Mouse (Mus musculus): Measurements from ENCODE around the gene Hyou1. TPM values are rescaled to one million over a fixed set of nuclear protein-coding genes. Genes with fewer than 3 reads are reported as not detected.
"Not testable (repeated sequence)": the region's sequence is repeated elsewhere in the genome, so short reads cannot be mapped to it uniquely, and the experiment has no call there.

The Hyou1 gene
- polyA plus RNA-seq, 1 experiment from 2014 or later = 22.0 TPM

GRCm38 (mm10) chr9:44357207-44357606 lies 22.1 kb upstream of the Hyou1 start:
- H3K9me3 ChIP-seq = no peaks in the 10 kb centered on the region
- no peak overlapping the region for H3K4me2 ChIP-seq (replicated peaks)
- peaks cover 73% of the 10 kb centered on the region for H3K36me3 ChIP-seq
- no peak for ATAC-seq (replicated peaks)
- WGBS = 69% methylated on average over 4 of the region's 4 CpGs
- H3K27me3 ChIP-seq = no peaks in the 10 kb centered on the region
- no peak overlapping the region for H3K9ac ChIP-seq (replicated peaks)
- peaks cover 13% of the 10 kb centered on the region for H3K4me1 ChIP-seq
- no peak overlapping the region for H3K27ac ChIP-seq (replicated peaks)
- H3K4me3 ChIP-seq = no peak overlapping the region

DNA sequence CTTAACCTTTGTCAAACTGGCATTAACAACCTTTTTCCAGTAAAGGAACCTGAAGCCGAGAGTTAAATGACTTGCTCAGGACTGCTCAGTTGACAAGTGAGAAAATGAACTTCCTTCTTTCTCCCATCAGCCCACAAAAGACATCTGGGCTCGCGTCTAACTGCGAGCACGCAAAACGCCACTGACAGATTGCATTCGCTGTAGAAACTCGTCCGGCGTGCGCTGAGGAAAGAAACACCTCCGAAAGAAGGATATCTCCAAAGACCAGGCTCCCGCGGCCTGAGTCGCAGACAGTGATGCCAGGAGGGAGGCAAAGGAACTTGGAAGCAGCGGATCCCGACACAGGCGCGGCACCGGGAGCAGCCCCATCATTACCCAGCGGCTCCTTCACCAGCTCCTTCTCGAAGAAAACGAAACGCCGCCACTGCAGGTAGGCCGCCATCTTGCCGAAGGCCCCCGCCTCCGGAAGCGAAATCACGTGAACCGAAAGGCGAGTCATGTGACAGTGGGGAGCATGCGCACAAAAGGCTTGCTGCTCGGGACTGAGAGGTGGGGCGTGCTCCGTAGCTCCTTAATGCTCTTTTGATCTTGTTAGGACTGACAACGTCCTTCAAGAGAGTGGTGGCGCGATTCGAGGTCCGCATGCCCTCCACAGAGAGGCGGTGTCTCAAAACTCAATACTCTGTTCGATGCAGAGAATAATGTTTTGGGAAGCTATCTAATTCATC lies 17.9 kb upstream of the Hyou1 start, which contains the start of gene Vps11:
TSS of gene Vps11 (minus strand) at position 481 of the 728 bp plus-strand sequence.
- Histone ChIP-seq H3K27ac (replicated peaks) (peak within 1 kb of the TSS; percentile 85), H3K4me1 (peaks cover 13% of the 10 kb centered on the region), H3K9me3 (no peaks in the 10 kb centered on the region), H3K9ac (replicated peaks) (peak within 1 kb of the TSS; percentile 92), H3K4me3 (peak within 1 kb of the TSS; percentile 90), H3K36me3 (peaks cover 32% of the 10 kb centered on the region), H3K4me2 (replicated peaks) (peak within 1 kb of the TSS; percentile 86), H3K27me3 (no peaks in the 10 kb centered on the region)
- 1% methylated on average over 44 of the region's 44 CpGs for WGBS
- peak; percentile 91 for ATAC-seq (replicated peaks)

DNA sequence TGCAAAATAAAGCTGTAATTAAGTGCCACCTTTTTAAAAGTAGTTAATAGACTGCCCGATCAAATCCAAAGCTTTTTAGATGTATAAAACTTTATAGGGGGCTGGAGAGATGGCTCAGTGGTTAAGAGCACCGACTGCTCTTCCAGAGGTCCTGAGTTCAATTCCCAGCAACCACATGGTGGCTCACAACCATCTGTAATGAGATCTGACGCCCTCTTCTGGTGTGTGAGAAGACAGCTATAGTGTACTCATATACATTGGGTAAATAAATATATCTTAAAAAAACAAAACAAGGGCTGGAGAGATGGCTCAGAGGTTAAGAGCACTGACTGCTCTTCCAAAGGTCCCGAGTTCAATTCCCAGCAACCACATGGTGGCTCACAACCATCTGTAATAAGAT lies 17.4 kb upstream of the Hyou1 start:
- ATAC-seq (replicated peaks) = 0 out of 2 replicates have a peak, but pooled peaks have one; percentile 19

GRCm38 (mm10) chr9:44364480-44364879 lies 14.8 kb upstream of the Hyou1 start:
- Histone ChIP-seq H3K4me1 (peaks cover 13% of the 10 kb centered on the region), H3K36me3 (peaks cover 5% of the 10 kb centered on the region), H3K4me2 (replicated peaks) (no peak overlapping the region), H3K27ac (replicated peaks) (no peak overlapping the region), H3K4me3 (no peak overlapping the region), H3K9me3 (no peaks in the 10 kb centered on the region), H3K9ac (replicated peaks) (no peak overlapping the region), H3K27me3 (no peaks in the 10 kb centered on the region)
- WGBS = 59% methylated on average over 3 of the region's 3 CpGs
- ATAC-seq (replicated peaks) = no peak

More for the DNA sequence above, 17.4 kb upstream of the Hyou1 start:
- peak overlapping the region; percentile 86 for H3K4me2 ChIP-seq (replicated peaks)
- peaks cover 13% of the 10 kb centered on the region for H3K4me1 ChIP-seq
- not testable (repeated sequence) for H3K27me3 ChIP-seq, H3K9me3 ChIP-seq
- 46% methylated on average over 4 of the region's 4 CpGs for WGBS
- H3K27ac ChIP-seq (replicated peaks) = peak overlapping the region; percentile 85
- peaks cover 26% of the 10 kb centered on the region for H3K36me3 ChIP-seq
- peak overlapping the region; percentile 92 for H3K9ac ChIP-seq (replicated peaks)
- peak overlapping the region; percentile 90 for H3K4me3 ChIP-seq

- ATAC-seq (replicated peaks) = no peak
- Histone ChIP-seq H3K4me2 (replicated peaks) (no peak overlapping the region), H3K4me3 (no peak overlapping the region)
Measured at GRCm38 (mm10) chr9:44373386-44373785, 5.9 kb upstream of the Hyou1 start.

GRCm38 (mm10) chr9:44376141-44376540 lies 3.1 kb upstream of the Hyou1 start:
- 87% methylated on average over 6 of the region's 6 CpGs for WGBS
- no peaks in the 10 kb centered on the region for H3K9me3 ChIP-seq
- no peaks in the 10 kb centered on the region for H3K27me3 ChIP-seq
- peaks cover 3% of the 10 kb centered on the region for H3K36me3 ChIP-seq
- no peak overlapping the region for H3K4me3 ChIP-seq
- H3K4me2 ChIP-seq (replicated peaks) = no peak overlapping the region
- ATAC-seq (replicated peaks) = no peak
- no peak overlapping the region for H3K27ac ChIP-seq (replicated peaks)
- H3K4me1 ChIP-seq = peaks cover 20% of the 10 kb centered on the region
- H3K9ac ChIP-seq (replicated peaks) = no peak overlapping the region

More at GRCm38 (mm10) chr9:44373386-44373785, 5.9 kb upstream of the Hyou1 start:
- Histone ChIP-seq H3K9ac (replicated peaks) (no peak overlapping the region), H3K9me3 (no peaks in the 10 kb centered on the region), H3K27me3 (no peaks in the 10 kb centered on the region), H3K4me1 (peaks cover 2% of the 10 kb centered on the region; the same call in 1 of the 2 replicates), H3K36me3 (no peaks in the 10 kb centered on the region), H3K27ac (replicated peaks) (no peak overlapping the region)

GRCm38 (mm10) chr9:44377335-44377734 lies 2.0 kb upstream of the Hyou1 start:
- not testable (repeated sequence) for H3K9ac ChIP-seq (replicated peaks); H3K27ac ChIP-seq (replicated peaks); H3K4me3 ChIP-seq; H3K9me3 ChIP-seq; H3K4me2 ChIP-seq (replicated peaks); H3K27me3 ChIP-seq; ATAC-seq (replicated peaks)
- Histone ChIP-seq H3K36me3 (peaks cover 15% of the 10 kb centered on the region), H3K4me1 (peaks cover 23% of the 10 kb centered on the region)
- 80% methylated on average over 2 of the region's 2 CpGs for WGBS

- H3K9me3 ChIP-seq = no peaks in the 10 kb centered on the region
- 89% methylated on average over 5 of the region's 5 CpGs for WGBS
- peak overlapping the region; percentile 84 for H3K4me2 ChIP-seq (replicated peaks)
- H3K9ac ChIP-seq (replicated peaks) = peak overlapping the region; percentile 93
- H3K4me3 ChIP-seq = peak overlapping the region; percentile 89
- H3K27me3 ChIP-seq = no peaks in the 10 kb centered on the region
- no peak for ATAC-seq (replicated peaks)
- peaks cover 23% of the 10 kb centered on the region for H3K4me1 ChIP-seq
- peaks cover 24% of the 10 kb centered on the region for H3K36me3 ChIP-seq
- peak overlapping the region; percentile 93 for H3K27ac ChIP-seq (replicated peaks)
Measured at GRCm38 (mm10) chr9:44378153-44378730, 1.0 kb upstream of the Hyou1 start.

DNA sequence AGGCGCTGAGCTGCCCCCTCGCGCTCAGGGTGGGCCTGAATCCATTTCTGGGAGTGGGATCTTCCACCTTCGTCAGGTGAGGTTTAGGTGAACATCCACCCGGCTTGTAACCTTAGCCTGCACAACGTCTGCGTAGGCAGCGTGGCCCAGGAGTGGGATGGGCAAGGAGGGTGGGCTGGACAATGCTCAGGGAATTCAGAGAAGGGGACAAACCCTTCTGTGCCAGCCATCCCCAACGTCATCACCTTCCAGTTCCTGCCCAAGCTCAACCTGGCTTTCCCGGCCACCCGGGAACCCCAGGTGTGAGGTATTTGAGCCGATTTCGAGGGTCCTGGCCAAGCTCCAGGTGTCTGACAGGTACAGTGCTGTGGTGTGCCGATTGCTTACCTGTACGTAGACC lies 572 bp downstream of the Hyou1 start:
- no peaks in the 10 kb centered on the region for H3K9me3 ChIP-seq

GRCm38 (mm10) chr9:44384596-44384995 lies 5.3 kb downstream of the Hyou1 start:
- Histone ChIP-seq H3K36me3 (peaks cover 87% of the 10 kb centered on the region), H3K4me2 (replicated peaks) (no peak overlapping the region), H3K9ac (replicated peaks) (no peak overlapping the region), H3K4me3 (no peak overlapping the region), H3K9me3 (no peaks in the 10 kb centered on the region), H3K27me3 (no peaks in the 10 kb centered on the region), H3K27ac (replicated peaks) (no peak overlapping the region), H3K4me1 (peaks cover 17% of the 10 kb centered on the region)
- ATAC-seq (replicated peaks) = no peak
- WGBS = 94% methylated on average over 13 of the region's 13 CpGs

More for the DNA sequence above, 572 bp downstream of the Hyou1 start:
- Histone ChIP-seq H3K36me3 (peaks cover 41% of the 10 kb centered on the region), H3K9ac (replicated peaks) (peak overlapping the region; percentile 93), H3K4me2 (replicated peaks) (peak overlapping the region; percentile 84), H3K4me1 (peaks cover 23% of the 10 kb centered on the region), H3K27ac (replicated peaks) (peak overlapping the region; percentile 87), H3K4me3 (peak overlapping the region; percentile 89), H3K27me3 (no peaks in the 10 kb centered on the region)
- WGBS = 7% methylated on average over 15 of the region's 15 CpGs
- ATAC-seq (replicated peaks) = peak; percentile 44

- ATAC-seq (replicated peaks) = no peak
- H3K9me3 ChIP-seq = no peaks in the 10 kb centered on the region
- H3K4me3 ChIP-seq = no peak overlapping the region
- H3K36me3 ChIP-seq = peaks cover 87% of the 10 kb centered on the region
- H3K27ac ChIP-seq (replicated peaks) = no peak overlapping the region
- 72% methylated on average over 3 of the region's 3 CpGs for WGBS
- no peak overlapping the region for H3K9ac ChIP-seq (replicated peaks)
- no peaks in the 10 kb centered on the region for H3K27me3 ChIP-seq
- no peak overlapping the region for H3K4me2 ChIP-seq (replicated peaks)
- H3K4me1 ChIP-seq = no peaks in the 10 kb centered on the region
Measured at GRCm38 (mm10) chr9:44387221-44387620, 7.9 kb downstream of the Hyou1 start.

- Histone ChIP-seq H3K4me3 (no peak overlapping the region), H3K36me3 (peaks cover 66% of the 10 kb centered on the region), H3K4me2 (replicated peaks) (no peak overlapping the region), H3K27me3 (no peaks in the 10 kb centered on the region), H3K9me3 (no peaks in the 10 kb centered on the region), H3K27ac (replicated peaks) (no peak overlapping the region), H3K9ac (replicated peaks) (no peak overlapping the region), H3K4me1 (no peaks in the 10 kb centered on the region)
- no peak for ATAC-seq (replicated peaks)
- 60% methylated on average over 8 of the region's 8 CpGs for WGBS
Measured at GRCm38 (mm10) chr9:44389273-44389672, 10.0 kb downstream of the Hyou1 start.
